Mouse (Mus musculus) heart, postnatal 0 days (tissue): Measurements from ENCODE around the gene Gm17334. TPM values are rescaled to one million over a fixed set of nuclear protein-coding genes. Genes with fewer than 3 reads are reported as not detected.

Experiments used
- ATAC-seq: fragments of 200-750 bp; cut with Nextera tagmentation; 2 replicates; pipeline ENCODE4 v1.8.0; 2017; ENCODE audit warnings: low read depth, moderate number of reproducible peaks, moderate library complexity; ENCODE audit not compliant: insufficient read depth
- DNase-seq: peaks from one replicate; pipeline ENCODE4 v3.0.0-alpha.2; 2016; ENCODE audit warnings: low spot score
- H3K27ac ChIP-seq: fragments of 300-500 bp; sonication (generic); 2 replicates; pipeline ENCODE4 v1.5.1; 2014; ENCODE audit warnings: low read depth, mild to moderate bottlenecking
- H3K27me3 ChIP-seq: fragments of 300-500 bp; sonication (generic); 2 replicates; pipeline ENCODE4 v1.6.1; 2014; ENCODE audit warnings: low read length, mixed read lengths; ENCODE audit not compliant: control insufficient read depth, insufficient read depth
- H3K36me3 ChIP-seq: fragments of 300-500 bp; sonication (generic); replicated peaks from 2 replicates; pipeline ENCODE4 v1.6.1; 2014; ENCODE audit warnings: low read length, mixed read lengths; ENCODE audit not compliant: control insufficient read depth, insufficient read depth
- H3K4me1 ChIP-seq: fragments of 300-500 bp; sonication (generic); 2 replicates; pipeline ENCODE4 v1.6.1; 2014; ENCODE audit warnings: antibody characterized with exemption; ENCODE audit not compliant: control insufficient read depth, insufficient read depth
- H3K4me2 ChIP-seq: fragments of 300-500 bp; sonication (generic); 2 replicates; pipeline ENCODE4 v1.6.1; 2014; ENCODE audit warnings: low read depth, mild to moderate bottlenecking, low read length, moderate library complexity
- H3K4me3 ChIP-seq: fragments of 300-500 bp; sonication (generic); 2 replicates; pipeline ENCODE4 v1.5.1; 2014; ENCODE audit warnings: low read depth, low read length
- H3K9ac ChIP-seq: fragments of 300-500 bp; sonication (generic); replicated peaks from 2 replicates; pipeline ENCODE4 v1.6.1; 2014; ENCODE audit warnings: low read depth, low read length, mixed read lengths
- H3K9me3 ChIP-seq: fragments of 300-500 bp; sonication (generic); replicated peaks from 2 replicates; pipeline ENCODE4 v1.6.1; 2016; ENCODE audit warnings: low read length; ENCODE audit not compliant: control insufficient read depth
- CTCF ChIP-seq: IDR thresholded peaks from 2 replicates; pipeline ENCODE4 v1.5.1; 2016; ENCODE audit warnings: antibody characterized with exemption, control low read depth, low read depth
- EP300 ChIP-seq: IDR thresholded peaks from 2 replicates; pipeline ENCODE4 v1.6.1; 2016; ENCODE audit warnings: antibody characterized with exemption, low read depth
- WGBS: fragments of 180-500 bp; shearing (Covaris S2); extraction: QIAGEN DNeasy Blood & Tissue Kit; methylation state at CpG from one replicate; pipeline ENCODE4 v1.1.7; 2014; 5-methylcytosine and 5-hydroxymethylcytosine counted together
- polyA plus RNA-seq: library from polyadenylated mRNA; unstranded; fragments of >200 nt; fragmentation: Nextera tagmentation; extraction: Ambion mirVana; gene quantifications from 2 replicates; pipeline ENCODE4 v1.2.1, GENCODE M21; 2015
- total RNA-seq: library from RNA; depleted of rRNA; stranded (reverse); fragments of >200 nt; gene quantifications from 2 replicates; pipeline ENCODE4 v1.2.3, GENCODE M21; 2014; ENCODE audit warnings: low replicate concordance

Gm17334 gene
- total and polyA plus RNA-seq, 2 experiments from 2014 or later, result not detected

GRCm38 (mm10) chr11:53781964-53782363 lies 9.0 kb upstream of the Gm17334 start:
- Histone ChIP-seq H3K9me3 (no peaks in the 10 kb centered on the region), H3K9ac (no peak overlapping the region), H3K4me1 (no peaks in the 10 kb centered on the region), H3K4me3 (no peak overlapping the region), H3K27me3 (no peaks in the 10 kb centered on the region), H3K4me2 (no peak overlapping the region), H3K27ac (no peak overlapping the region), H3K36me3 (peaks cover 7% of the 10 kb centered on the region; the same call in 1 of the 2 replicates)
- 77% methylated on average over 7 of the region's 7 CpGs for WGBS
- ATAC-seq (no peak), DNase-seq (no peak)
- no peak for TF ChIP-seq CTCF
- TF ChIP-seq EP300, result no peak

- Histone ChIP-seq H3K4me2 (no peak overlapping the region), H3K9ac (no peak overlapping the region), H3K27ac (no peak overlapping the region), H3K9me3 (no peaks in the 10 kb centered on the region), H3K4me1 (no peaks in the 10 kb centered on the region), H3K4me3 (no peak overlapping the region), H3K36me3 (peaks cover 13% of the 10 kb centered on the region), H3K27me3 (no peaks in the 10 kb centered on the region)
- 83% methylated on average over 4 of the region's 4 CpGs for WGBS
- ATAC-seq, result no peak
- TF ChIP-seq CTCF (no peak), EP300 (no peak)
- no peak for DNase-seq
These were observed 8.3 kb upstream of the Gm17334 start for GRCm38 (mm10) chr11:53781201-53781775.

- WGBS, result 64% methylated on average over 3 of the region's 3 CpGs
- H3K4me2 ChIP-seq, result no peak overlapping the region
- no peak overlapping the region for H3K4me3 ChIP-seq
- no peaks in the 10 kb centered on the region for H3K27me3 ChIP-seq
- DNase-seq (no peak), ATAC-seq (no peak)
- no peaks in the 10 kb centered on the region for H3K9me3 ChIP-seq
- H3K36me3 ChIP-seq, result peaks cover 23% of the 10 kb centered on the region
- no peak overlapping the region for H3K9ac ChIP-seq
- H3K27ac ChIP-seq, result no peak overlapping the region
- TF ChIP-seq CTCF (no peak), EP300 (no peak)
- no peaks in the 10 kb centered on the region for H3K4me1 ChIP-seq
These were observed 7.3 kb upstream of the Gm17334 start for GRCm38 (mm10) chr11:53780262-53780661.

- Histone ChIP-seq H3K36me3 (peaks cover 27% of the 10 kb centered on the region), H3K4me3 (no peak overlapping the region), H3K27ac (no peak overlapping the region), H3K4me2 (no peak overlapping the region), H3K27me3 (no peaks in the 10 kb centered on the region), H3K9ac (no peak overlapping the region), H3K4me1 (no peaks in the 10 kb centered on the region), H3K9me3 (no peaks in the 10 kb centered on the region)
- TF ChIP-seq EP300, result no peak
- TF ChIP-seq CTCF, result no peak
- 66% methylated on average over 2 of the region's 2 CpGs for WGBS
- DNase-seq (no peak), ATAC-seq (no peak)
These were observed 6.8 kb upstream of the Gm17334 start for GRCm38 (mm10) chr11:53779808-53780207.

GRCm38 (mm10) chr11:53778455-53778854 lies 5.5 kb upstream of the Gm17334 start:
- no peak overlapping the region for H3K4me2 ChIP-seq
- H3K36me3 ChIP-seq, result peaks cover 41% of the 10 kb centered on the region
- WGBS, result 77% methylated on average over 5 of the region's 5 CpGs
- no peak for ATAC-seq
- no peak overlapping the region for H3K9ac ChIP-seq
- no peak overlapping the region for H3K27ac ChIP-seq
- DNase-seq, result no peak
- H3K9me3 ChIP-seq, result no peaks in the 10 kb centered on the region
- H3K27me3 ChIP-seq, result no peaks in the 10 kb centered on the region
- H3K4me1 ChIP-seq, result no peaks in the 10 kb centered on the region
- H3K4me3 ChIP-seq, result no peak overlapping the region
- TF ChIP-seq CTCF, result no peak
- TF ChIP-seq EP300, result no peak

- ATAC-seq, result no peak
- H3K36me3 ChIP-seq, result peaks cover 48% of the 10 kb centered on the region
- WGBS, result 76% methylated on average over 5 of the region's 5 CpGs
- no peak for TF ChIP-seq CTCF
- TF ChIP-seq EP300, result no peak
- H3K9me3 ChIP-seq, result no peaks in the 10 kb centered on the region
- H3K4me2 ChIP-seq, result no peak overlapping the region
- no peak overlapping the region for H3K4me3 ChIP-seq
- H3K9ac ChIP-seq, result no peak overlapping the region
- no peaks in the 10 kb centered on the region for H3K27me3 ChIP-seq
- H3K4me1 ChIP-seq, result no peaks in the 10 kb centered on the region
- no peak for DNase-seq
- H3K27ac ChIP-seq, result no peak overlapping the region
These were observed 4.7 kb upstream of the Gm17334 start for GRCm38 (mm10) chr11:53777736-53778135.
